Mouse (Mus musculus): ENCODE measurements around the gene Lsm14a. TPM values are rescaled to one million over a fixed set of nuclear protein-coding genes. Genes with fewer than 3 reads are reported as not detected.

Lsm14a gene
- polyA plus RNA-seq, 1 experiment from 2014 or later = 57.1 TPM

- Histone ChIP-seq H3K9me3 (replicated peaks) (no peaks in the 10 kb centered on the region), H3K9ac (peak overlapping the region; percentile 94), H3K4me3 (peak overlapping the region; percentile 96), H3K27ac (peak overlapping the region; percentile 96), H3K36me3 (no peaks in the 10 kb centered on the region), H3K4me2 (peak overlapping the region; percentile 85), H3K27me3 (no peaks in the 10 kb centered on the region), H3K4me1 (replicated peaks) (peaks cover 42% of the 10 kb centered on the region)
- peak; percentile 85 for ATAC-seq (replicated peaks; ENCODE audit: insufficient number of reproducible peaks, insufficient read depth, low FRiP score, low read depth)
- 0% methylated on average over 48 of the region's 73 CpGs for WGBS
Observed at GRCm38 (mm10) chr7:34312786-34313442, 80.2 kb downstream of the Lsm14a start.

DNA sequence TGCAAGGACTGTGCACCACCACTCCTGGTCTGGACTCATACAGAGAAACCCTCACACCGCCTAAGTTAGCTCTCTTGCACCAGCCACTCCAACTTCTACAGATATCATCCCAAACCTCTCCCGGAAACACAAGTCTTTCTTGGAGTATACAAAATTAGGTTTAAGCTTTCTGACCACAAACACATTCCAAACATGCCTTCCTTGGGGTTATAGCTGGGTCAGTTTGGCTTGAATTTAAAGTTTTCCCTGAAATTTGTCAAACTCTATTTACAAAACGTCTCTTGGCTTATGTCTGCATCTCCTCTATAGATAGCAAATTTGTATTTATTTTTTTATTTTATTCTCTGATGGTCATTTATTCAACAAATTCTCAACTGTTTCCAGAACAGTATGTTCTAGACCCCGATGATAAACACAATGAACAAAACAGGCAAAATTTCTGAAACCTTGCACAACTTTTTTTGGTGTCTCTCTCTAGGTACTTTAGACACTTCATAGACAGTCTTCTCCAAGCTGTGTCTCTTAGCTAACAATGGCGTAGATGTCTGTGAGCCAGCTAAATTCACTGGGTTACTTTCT, 83.8 kb downstream of the Lsm14a start:
- ATAC-seq (replicated peaks; ENCODE audit: insufficient number of reproducible peaks, insufficient read depth, low FRiP score, low read depth) = no peak

GRCm38 (mm10) chr7:34308586-34308985, 84.5 kb downstream of the Lsm14a start:
- no peak for ATAC-seq (replicated peaks; ENCODE audit: insufficient number of reproducible peaks, insufficient read depth, low FRiP score, low read depth)
- 24% methylated on average over 5 of the region's 5 CpGs for WGBS
- Histone ChIP-seq H3K9ac (no peak overlapping the region), H3K9me3 (replicated peaks) (no peaks in the 10 kb centered on the region), H3K36me3 (no peaks in the 10 kb centered on the region), H3K27ac (peak overlapping the region; percentile 26), H3K4me1 (replicated peaks) (peaks cover 50% of the 10 kb centered on the region), H3K4me3 (no peak overlapping the region), H3K27me3 (no peaks in the 10 kb centered on the region), H3K4me2 (peak overlapping the region; percentile 1; the same call in 1 of the 2 replicates)

More for the DNA sequence above, 83.8 kb downstream of the Lsm14a start:
- Histone ChIP-seq H3K9me3 (replicated peaks) (no peaks in the 10 kb centered on the region), H3K36me3 (no peaks in the 10 kb centered on the region), H3K27ac (peak overlapping the region; percentile 26), H3K4me1 (replicated peaks) (peaks cover 53% of the 10 kb centered on the region), H3K4me2 (0 out of 2 replicates have a peak overlapping the region, but pooled peaks have one; percentile 1), H3K4me3 (no peak overlapping the region), H3K9ac (no peak overlapping the region), H3K27me3 (no peaks in the 10 kb centered on the region)
- WGBS = 53% methylated on average over 5 of the region's 5 CpGs

GRCm38 (mm10) chr7:34305454-34305853, 87.7 kb downstream of the Lsm14a start:
- Histone ChIP-seq H3K4me3 (no peak overlapping the region), H3K27me3 (no peaks in the 10 kb centered on the region), H3K27ac (peak overlapping the region; percentile 74), H3K9ac (peak overlapping the region; percentile 9; the same call in 1 of the 2 replicates), H3K4me1 (replicated peaks) (peaks cover 50% of the 10 kb centered on the region), H3K36me3 (0 out of 2 replicates have a peak, but pooled peaks cover 2% of the 10 kb centered on the region), H3K4me2 (peak overlapping the region; percentile 34), H3K9me3 (replicated peaks) (no peaks in the 10 kb centered on the region)
- 27% methylated on average over 4 of the region's 4 CpGs for WGBS
- peak; percentile 66 for ATAC-seq (replicated peaks; ENCODE audit: insufficient number of reproducible peaks, insufficient read depth, low FRiP score, low read depth)

DNA sequence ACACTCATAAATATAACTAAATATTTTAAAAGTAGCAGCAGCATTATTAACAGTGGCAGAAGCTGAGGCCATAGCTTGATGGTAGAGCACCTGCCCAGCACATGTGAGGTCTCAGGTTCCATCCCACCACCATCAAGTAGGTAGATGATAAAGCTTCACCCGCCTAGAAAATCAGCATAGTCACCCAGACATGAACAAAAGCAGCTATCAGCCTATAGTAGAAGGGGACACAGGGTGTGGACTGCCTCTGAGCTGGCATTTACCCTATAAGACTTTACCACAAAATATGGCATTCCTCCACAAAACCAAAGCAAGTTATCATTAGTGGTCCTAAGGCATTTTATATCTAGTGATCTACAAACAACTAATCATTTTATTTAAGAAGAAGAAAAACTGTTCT, 90.5 kb downstream of the Lsm14a start:
- Histone ChIP-seq H3K36me3 (0 out of 2 replicates have a peak, but pooled peaks cover 2% of the 10 kb centered on the region), H3K27ac (peak overlapping the region; percentile 82), H3K4me2 (no peak overlapping the region), H3K4me3 (no peak overlapping the region), H3K9me3 (replicated peaks) (no peaks in the 10 kb centered on the region), H3K4me1 (replicated peaks) (peaks cover 32% of the 10 kb centered on the region), H3K27me3 (no peaks in the 10 kb centered on the region), H3K9ac (no peak overlapping the region)
- 76% methylated on average over 1 of the region's 1 CpGs for WGBS
- ATAC-seq (replicated peaks; ENCODE audit: insufficient number of reproducible peaks, insufficient read depth, low FRiP score, low read depth) = no peak

DNA sequence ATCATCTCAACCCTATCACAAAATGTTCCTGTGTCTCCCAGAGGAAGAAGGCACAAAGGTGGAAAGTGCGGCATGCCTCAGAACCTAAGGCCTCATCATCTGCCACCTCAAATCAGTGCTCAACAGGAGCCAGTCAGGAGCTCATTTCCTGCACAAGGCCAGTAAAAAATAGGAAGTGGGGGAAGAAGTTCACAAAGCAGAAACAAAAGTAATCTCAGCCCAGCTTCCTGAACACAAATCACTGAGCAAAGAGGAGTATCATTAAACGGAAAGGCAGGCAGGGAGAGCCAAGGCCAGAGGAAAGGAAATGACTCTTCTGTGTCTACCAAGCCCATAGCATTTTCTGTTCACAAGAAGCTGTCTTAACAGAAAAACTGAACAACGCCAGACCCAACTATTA, 91.2 kb downstream of the Lsm14a start:
- H3K4me2 ChIP-seq = no peak overlapping the region

DNA sequence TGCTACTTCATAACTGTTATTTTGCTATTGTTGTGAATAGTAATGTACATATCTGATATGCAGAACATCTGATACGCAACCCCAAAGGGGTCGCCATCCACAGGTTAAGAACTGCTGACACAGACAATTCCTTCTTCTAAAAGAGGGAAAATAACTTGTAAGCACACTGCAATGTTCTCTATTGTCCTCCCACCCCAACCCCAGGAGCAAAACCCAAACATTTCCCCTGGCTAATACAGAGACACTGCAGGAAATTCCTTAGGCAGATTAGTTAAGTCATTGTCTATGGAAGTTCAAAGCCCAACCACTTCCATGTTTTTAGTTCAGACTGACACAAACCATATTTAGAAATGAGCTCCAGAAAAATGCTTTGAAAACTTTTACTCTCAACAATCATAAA, 94.3 kb downstream of the Lsm14a start:
- H3K4me3 ChIP-seq = no peak overlapping the region
- 88% methylated on average over 2 of the region's 2 CpGs for WGBS

More for the DNA sequence above, 91.2 kb downstream of the Lsm14a start:
- H3K4me3 ChIP-seq = no peak overlapping the region
- H3K27ac ChIP-seq = peak overlapping the region; percentile 82
- ATAC-seq (replicated peaks; ENCODE audit: insufficient number of reproducible peaks, insufficient read depth, low FRiP score, low read depth) = peak; percentile 71; the same call in 1 of the 2 replicates
- peaks cover 32% of the 10 kb centered on the region for H3K4me1 ChIP-seq (replicated peaks)
- H3K9ac ChIP-seq = no peak overlapping the region
- 59% methylated on average over 3 of the region's 3 CpGs for WGBS
- 0 out of 2 replicates have a peak, but pooled peaks cover 2% of the 10 kb centered on the region for H3K36me3 ChIP-seq
- H3K27me3 ChIP-seq = no peaks in the 10 kb centered on the region
- H3K9me3 ChIP-seq (replicated peaks) = no peaks in the 10 kb centered on the region

GRCm38 (mm10) chr7:34296124-34296523, 97.0 kb downstream of the Lsm14a start:
- Histone ChIP-seq H3K9me3 (replicated peaks) (no peaks in the 10 kb centered on the region), H3K27me3 (no peaks in the 10 kb centered on the region), H3K4me1 (replicated peaks) (peaks cover 7% of the 10 kb centered on the region; the same call in 1 of the 2 replicates), H3K4me2 (no peak overlapping the region), H3K27ac (no peak overlapping the region), H3K4me3 (no peak overlapping the region), H3K36me3 (no peaks in the 10 kb centered on the region), H3K9ac (no peak overlapping the region)
- 80% methylated on average over 3 of the region's 3 CpGs for WGBS
- ATAC-seq (replicated peaks; ENCODE audit: insufficient number of reproducible peaks, insufficient read depth, low FRiP score, low read depth) = no peak

More for the DNA sequence above, 94.3 kb downstream of the Lsm14a start:
- H3K27me3 ChIP-seq = no peaks in the 10 kb centered on the region
- no peaks in the 10 kb centered on the region for H3K9me3 ChIP-seq (replicated peaks)
- 0 out of 2 replicates have a peak, but pooled peaks cover 2% of the 10 kb centered on the region for H3K36me3 ChIP-seq
- H3K27ac ChIP-seq = peak overlapping the region; percentile 55; the same call in 1 of the 2 replicates
- ATAC-seq (replicated peaks; ENCODE audit: insufficient number of reproducible peaks, insufficient read depth, low FRiP score, low read depth) = no peak
- no peak overlapping the region for H3K9ac ChIP-seq
- H3K4me2 ChIP-seq = no peak overlapping the region
- peaks cover 20% of the 10 kb centered on the region for H3K4me1 ChIP-seq (replicated peaks)

Other genes starting within 250 kb of the Lsm14a start
- 89.0 and 108 TPM in 2 replicates for gene Uba2, start 223.7 kb downstream of the Lsm14a start, polyA plus RNA-seq (2015; fragmentation: Nextera tagmentation; extraction: Ambion mirVana)
- 46.9 and 55.1 TPM in 2 replicates for gene Pdcd2l, start 196.7 kb downstream of the Lsm14a start, polyA plus RNA-seq (2015; fragmentation: Nextera tagmentation; extraction: Ambion mirVana)
- gene Gpi1, start 163.0 kb downstream of the Lsm14a start, polyA plus RNA-seq (2015; fragmentation: Nextera tagmentation; extraction: Ambion mirVana) = 660 and 727 TPM in 2 replicates
- gene Gm6096, start 142.3 kb downstream of the Lsm14a start, polyA plus RNA-seq (2015; fragmentation: Nextera tagmentation; extraction: Ambion mirVana) = 0.31 TPM in 1 of 2 replicates, not detected in the other
- gene 4931406P16Rik, start 79.8 kb downstream of the Lsm14a start, polyA plus RNA-seq (2015; fragmentation: Nextera tagmentation; extraction: Ambion mirVana) = 28.2 and 32.5 TPM in 2 replicates